Mouse (Mus musculus) kidney, postnatal 10 days (tissue): ENCODE results near the gene Atoh7.

Experiments
- DNase-seq: peaks from one replicate; pipeline ENCODE4 v3.0.0; 2021; ENCODE audit warnings: mixed read lengths

Gene Atoh7

GRCm38 (mm10) chr10:63099941-63100562 lies 601 bp downstream of the Atoh7 start:
- peak; percentile 68 for DNase-seq

- DNase-seq, result no peak
Observed at GRCm38 (mm10) chr10:63100657-63101056, 1.2 kb downstream of the Atoh7 start.

GRCm38 (mm10) chr10:63113027-63113604 lies 13.7 kb downstream of the Atoh7 start:
- DNase-seq, result no peak

- no peak for DNase-seq
Observed at GRCm38 (mm10) chr10:63113716-63114360, 14.4 kb downstream of the Atoh7 start.

GRCm38 (mm10) chr10:63115881-63116280 lies 16.4 kb downstream of the Atoh7 start:
- no peak for DNase-seq

GRCm38 (mm10) chr10:63116376-63116775 lies 16.9 kb downstream of the Atoh7 start:
- DNase-seq, result no peak

- no peak for DNase-seq
Observed at GRCm38 (mm10) chr10:63117583-63117982, 18.1 kb downstream of the Atoh7 start.

GRCm38 (mm10) chr10:63119916-63120315 lies 20.5 kb downstream of the Atoh7 start:
- no peak for DNase-seq

GRCm38 (mm10) chr10:63121961-63122360 lies 22.5 kb downstream of the Atoh7 start:
- no peak for DNase-seq

- peak; percentile 49 for DNase-seq
Observed at GRCm38 (mm10) chr10:63122516-63122915, 23.1 kb downstream of the Atoh7 start.

- no peak for DNase-seq
Observed at GRCm38 (mm10) chr10:63123141-63123540, 23.7 kb downstream of the Atoh7 start.

GRCm38 (mm10) chr10:63124016-63124415 lies 24.6 kb downstream of the Atoh7 start:
- no peak for DNase-seq

- no peak for DNase-seq
Observed at GRCm38 (mm10) chr10:63125343-63125742, 25.9 kb downstream of the Atoh7 start.

GRCm38 (mm10) chr10:63126116-63126515 lies 26.7 kb downstream of the Atoh7 start:
- DNase-seq, result no peak

- DNase-seq, result no peak
Observed at GRCm38 (mm10) chr10:63127156-63127555, 27.7 kb downstream of the Atoh7 start.

- DNase-seq, result no peak
Observed at GRCm38 (mm10) chr10:63128256-63128655, 28.8 kb downstream of the Atoh7 start.

- DNase-seq, result no peak
Observed at GRCm38 (mm10) chr10:63130500-63130899, 31.0 kb downstream of the Atoh7 start.

GRCm38 (mm10) chr10:63132356-63132755 lies 32.9 kb downstream of the Atoh7 start:
- no peak for DNase-seq

- DNase-seq, result no peak
Observed at GRCm38 (mm10) chr10:63133326-63133725, 33.9 kb downstream of the Atoh7 start.

- DNase-seq, result no peak
Observed at GRCm38 (mm10) chr10:63135680-63136079, 36.2 kb downstream of the Atoh7 start.

- no peak for DNase-seq
Observed at GRCm38 (mm10) chr10:63136436-63136835, 37.0 kb downstream of the Atoh7 start.

- DNase-seq, result peak; percentile 18
Observed at GRCm38 (mm10) chr10:63142660-63143059, 43.2 kb downstream of the Atoh7 start.
